Mouse (Mus musculus): Measurements from ENCODE around the gene Nfil3. TPM values are rescaled to one million over a fixed set of nuclear protein-coding genes. Genes with fewer than 3 reads are reported as not detected.

Gene Nfil3
- total RNA-seq, 1 experiment, result 5.8 TPM

GRCm38 (mm10) chr13:53017983-53018382 is 37.1 kb upstream of the Nfil3 start:
- in situ Hi-C loops (cut with MboI; ENCODE audit: low sequenced_read_pairs in 2 of 2, unreplicated experiment in 2 of 2), result no loop called here
- TF ChIP-seq HCFC1 (IDR thresholded peaks at IDR 0.05; ENCODE audit: borderline replicate concordance, insufficient read depth, low read length), result no peak
- TF ChIP-seq ZC3H11A (IDR thresholded peaks at IDR 0.05; ENCODE audit: borderline replicate concordance, low read depth, low read length), result no peak
- no peak for TF ChIP-seq ZNF384 (IDR thresholded peaks at IDR 0.05; ENCODE audit: low read depth, low read length)
- TF ChIP-seq MAFK (IDR thresholded peaks at IDR 0.05; ENCODE audit: insufficient read depth, low read depth, low read length), result no peak
- no peak for TF ChIP-seq CHD2 (IDR thresholded peaks at IDR 0.05; ENCODE audit: low read depth, low read length)
- H3K4me1 ChIP-seq (ENCODE audit: control insufficient read depth in 2 of 2, insufficient read depth in 2 of 2, low read length in 2 of 2, poor library complexity in 1 of 2), result peaks cover 0 to 4% of the 10 kb centered on the region in 2 experiments; a peak in 1 of 4 replicates
- no peak overlapping the region for H3K4me3 ChIP-seq (ENCODE audit: insufficient read depth in 1 of 2, low read depth in 1 of 2, low read length in 2 of 2, poor library complexity in 1 of 2, severe bottlenecking in 1 of 2)
- H3K36me3 ChIP-seq (ENCODE audit: control insufficient read depth, insufficient read depth, low read length, poor library complexity, severe bottlenecking), result no peaks in the 10 kb centered on the region
- no peak overlapping the region for H3K9ac ChIP-seq (ENCODE audit: insufficient read depth, low read depth, low read length, poor library complexity, severe bottlenecking)
- H3K9me3 ChIP-seq (ENCODE audit: control insufficient read depth, insufficient read depth, low read depth, low read length), result no peaks in the 10 kb centered on the region
- H3K27ac ChIP-seq (ENCODE audit: insufficient read depth, low read depth, low read length, poor library complexity, severe bottlenecking), result no peak overlapping the region
- no peak for DNase-seq (ENCODE audit: low read depth, low spot score)

- peak; percentile 31 for DNase-seq (ENCODE audit: low read depth, low spot score)
- TF ChIP-seq MAFK (IDR thresholded peaks at IDR 0.05; ENCODE audit: insufficient read depth, low read depth, low read length), result no peak
- no peak for TF ChIP-seq ZC3H11A (IDR thresholded peaks at IDR 0.05; ENCODE audit: borderline replicate concordance, low read depth, low read length)
- TF ChIP-seq CHD2 (IDR thresholded peaks at IDR 0.05; ENCODE audit: low read depth, low read length), result no peak
- TF ChIP-seq ZNF384 (IDR thresholded peaks at IDR 0.05; ENCODE audit: low read depth, low read length), result no peak
- TF ChIP-seq HCFC1 (IDR thresholded peaks at IDR 0.05; ENCODE audit: borderline replicate concordance, insufficient read depth, low read length), result no peak
- in situ Hi-C loops (cut with MboI; ENCODE audit: low sequenced_read_pairs in 2 of 2, unreplicated experiment in 2 of 2), result no loop called here
Observed at GRCm38 (mm10) chr13:53017117-53017516, 36.2 kb upstream of the Nfil3 start.

GRCm38 (mm10) chr13:53011426-53011825 is 30.6 kb upstream of the Nfil3 start:
- no peaks in the 10 kb centered on the region for H3K9me3 ChIP-seq (ENCODE audit: control insufficient read depth, insufficient read depth, low read depth, low read length)
- H3K4me1 ChIP-seq (ENCODE audit: control insufficient read depth in 2 of 2, insufficient read depth in 2 of 2, low read length in 2 of 2, poor library complexity in 1 of 2), result no peaks in the 10 kb centered on the region
- no peak overlapping the region for H3K27ac ChIP-seq (ENCODE audit: insufficient read depth, low read depth, low read length, poor library complexity, severe bottlenecking)
- H3K36me3 ChIP-seq (ENCODE audit: control insufficient read depth, insufficient read depth, low read length, poor library complexity, severe bottlenecking), result no peaks in the 10 kb centered on the region
- no peak for DNase-seq (ENCODE audit: low read depth, low spot score)
- in situ Hi-C loops (cut with MboI; ENCODE audit: low sequenced_read_pairs in 2 of 2, unreplicated experiment in 2 of 2), result no loop called here
- TF ChIP-seq ZNF384 (IDR thresholded peaks at IDR 0.05; ENCODE audit: low read depth, low read length) (no peak), HCFC1 (IDR thresholded peaks at IDR 0.05; ENCODE audit: borderline replicate concordance, insufficient read depth, low read length) (no peak)
- H3K4me3 ChIP-seq (ENCODE audit: insufficient read depth in 1 of 2, low read depth in 1 of 2, low read length in 2 of 2, poor library complexity in 1 of 2, severe bottlenecking in 1 of 2), result no peak overlapping the region
- H3K9ac ChIP-seq (ENCODE audit: insufficient read depth, low read depth, low read length, poor library complexity, severe bottlenecking), result no peak overlapping the region

More at GRCm38 (mm10) chr13:53017117-53017516, 36.2 kb upstream of the Nfil3 start:
- Histone ChIP-seq H3K36me3 (ENCODE audit: control insufficient read depth, insufficient read depth, low read length, poor library complexity, severe bottlenecking) (no peaks in the 10 kb centered on the region), H3K27ac (ENCODE audit: insufficient read depth, low read depth, low read length, poor library complexity, severe bottlenecking) (no peak overlapping the region), H3K9ac (ENCODE audit: insufficient read depth, low read depth, low read length, poor library complexity, severe bottlenecking) (no peak overlapping the region), H3K4me1 (ENCODE audit: control insufficient read depth in 2 of 2, insufficient read depth in 2 of 2, low read length in 2 of 2, poor library complexity in 1 of 2) (peaks cover 0 to 4% of the 10 kb centered on the region in 2 experiments; a peak in 1 of 4 replicates), H3K9me3 (ENCODE audit: control insufficient read depth, insufficient read depth, low read depth, low read length) (no peaks in the 10 kb centered on the region), H3K4me3 (ENCODE audit: insufficient read depth in 1 of 2, low read depth in 1 of 2, low read length in 2 of 2, poor library complexity in 1 of 2, severe bottlenecking in 1 of 2) (no peak overlapping the region)

- no peak for TF ChIP-seq ZNF384 (IDR thresholded peaks at IDR 0.05; ENCODE audit: low read depth, low read length)
- TF ChIP-seq MAFK (IDR thresholded peaks at IDR 0.05; ENCODE audit: insufficient read depth, low read depth, low read length), result no peak
- TF ChIP-seq CHD2 (IDR thresholded peaks at IDR 0.05; ENCODE audit: low read depth, low read length), result no peak
- no peak for TF ChIP-seq HCFC1 (IDR thresholded peaks at IDR 0.05; ENCODE audit: borderline replicate concordance, insufficient read depth, low read length)
- TF ChIP-seq ZC3H11A (IDR thresholded peaks at IDR 0.05; ENCODE audit: borderline replicate concordance, low read depth, low read length), result no peak
- DNase-seq (ENCODE audit: low read depth, low spot score), result no peak
- no peaks in the 10 kb centered on the region for H3K36me3 ChIP-seq (ENCODE audit: control insufficient read depth, insufficient read depth, low read length, poor library complexity, severe bottlenecking)
- H3K9ac ChIP-seq (ENCODE audit: insufficient read depth, low read depth, low read length, poor library complexity, severe bottlenecking), result no peak overlapping the region
- H3K4me1 ChIP-seq (ENCODE audit: control insufficient read depth in 2 of 2, insufficient read depth in 2 of 2, low read length in 2 of 2, poor library complexity in 1 of 2), result no peaks in the 10 kb centered on the region
- H3K9me3 ChIP-seq (ENCODE audit: control insufficient read depth, insufficient read depth, low read depth, low read length), result no peaks in the 10 kb centered on the region
- H3K27ac ChIP-seq (ENCODE audit: insufficient read depth, low read depth, low read length, poor library complexity, severe bottlenecking), result no peak overlapping the region
- no peak overlapping the region for H3K4me3 ChIP-seq (ENCODE audit: insufficient read depth in 1 of 2, low read depth in 1 of 2, low read length in 2 of 2, poor library complexity in 1 of 2, severe bottlenecking in 1 of 2)
- in situ Hi-C loops (cut with MboI; ENCODE audit: low sequenced_read_pairs in 2 of 2, unreplicated experiment in 2 of 2), result no loop called here
Observed at GRCm38 (mm10) chr13:53008489-53009184, 27.8 kb upstream of the Nfil3 start.

Data from ES-E14 (cell line).